Mouse (Mus musculus): Measurements from ENCODE around the gene Ube2e3. TPM values are rescaled to one million over a fixed set of nuclear protein-coding genes. Genes with fewer than 3 reads are reported as not detected.

Gene Ube2e3
- 53.9 TPM for polyA plus RNA-seq (2014; fragmentation: Illumina TruSeq; extraction: RNeasy Lipid Tissue Mini Kit (QIAGEN cat#74804); ENCODE audit: low read depth, low replicate concordance)

GRCm38 (mm10) chr2:78867726-78868510, at the start of gene Ube2e3:
Gene Ube2e3, plus strand, starts transcription at chr2:78868124.

Data from heart, adult 10 weeks (tissue).